Mouse (Mus musculus): ENCODE results near the gene Mdm1. TPM values are rescaled to one million over a fixed set of nuclear protein-coding genes. Genes with fewer than 3 reads are reported as not detected.

Mdm1 gene
- polyA plus RNA-seq, 1 experiment from 2014 or later = 38.9 TPM

- ATAC-seq (ENCODE audit: low FRiP score, low read depth) = no peak
- Histone ChIP-seq H3K4me2 (replicated peaks) (no peak overlapping the region), H3K9me3 (no peaks in the 10 kb centered on the region), H3K27ac (no peak overlapping the region), H3K36me3 (no peaks in the 10 kb centered on the region), H3K27me3 (peaks cover 14% of the 10 kb centered on the region), H3K9ac (no peak overlapping the region), H3K4me3 (no peak overlapping the region), H3K4me1 (peaks cover 15% of the 10 kb centered on the region)
- WGBS = 82% methylated on average over 25 of the region's 25 CpGs
These were observed 15.7 kb upstream of the Mdm1 start for GRCm38 (mm10) chr10:118125776-118126445.

GRCm38 (mm10) chr10:118129001-118129682, 12.5 kb upstream of the Mdm1 start:
- no peak overlapping the region for H3K4me2 ChIP-seq (replicated peaks)
- no peaks in the 10 kb centered on the region for H3K4me1 ChIP-seq
- H3K9ac ChIP-seq = 0 out of 2 replicates have a peak overlapping the region, but pooled peaks have one; percentile 25
- no peak overlapping the region for H3K4me3 ChIP-seq
- no peak for ATAC-seq (ENCODE audit: low FRiP score, low read depth)
- no peak overlapping the region for H3K27ac ChIP-seq
- peaks cover 14% of the 10 kb centered on the region for H3K27me3 ChIP-seq
- WGBS = 52% methylated on average over 20 of the region's 20 CpGs
- H3K9me3 ChIP-seq = no peaks in the 10 kb centered on the region
- no peaks in the 10 kb centered on the region for H3K36me3 ChIP-seq

- no peak for ATAC-seq (ENCODE audit: low FRiP score, low read depth)
- 57% methylated on average over 2 of the region's 2 CpGs for WGBS
These were observed 11.6 kb upstream of the Mdm1 start for GRCm38 (mm10) chr10:118130016-118130415.

GRCm38 (mm10) chr10:118132993-118133392, 8.6 kb upstream of the Mdm1 start:
- Histone ChIP-seq H3K36me3 (no peaks in the 10 kb centered on the region), H3K9ac (no peak overlapping the region), H3K27me3 (peaks cover 19% of the 10 kb centered on the region), H3K9me3 (no peaks in the 10 kb centered on the region), H3K4me2 (replicated peaks) (peak overlapping the region; percentile 39), H3K4me3 (peak overlapping the region; percentile 8; the same call in 1 of the 2 replicates), H3K4me1 (no peaks in the 10 kb centered on the region), H3K27ac (no peak overlapping the region)
- no peak for ATAC-seq (ENCODE audit: low FRiP score, low read depth)
- WGBS = 59% methylated on average over 6 of the region's 6 CpGs

More at GRCm38 (mm10) chr10:118130016-118130415, 11.6 kb upstream of the Mdm1 start:
- Histone ChIP-seq H3K4me2 (replicated peaks) (no peak overlapping the region), H3K27me3 (peaks cover 14% of the 10 kb centered on the region), H3K36me3 (no peaks in the 10 kb centered on the region), H3K27ac (no peak overlapping the region), H3K9me3 (no peaks in the 10 kb centered on the region), H3K9ac (no peak overlapping the region), H3K4me1 (no peaks in the 10 kb centered on the region), H3K4me3 (no peak overlapping the region)

DNA sequence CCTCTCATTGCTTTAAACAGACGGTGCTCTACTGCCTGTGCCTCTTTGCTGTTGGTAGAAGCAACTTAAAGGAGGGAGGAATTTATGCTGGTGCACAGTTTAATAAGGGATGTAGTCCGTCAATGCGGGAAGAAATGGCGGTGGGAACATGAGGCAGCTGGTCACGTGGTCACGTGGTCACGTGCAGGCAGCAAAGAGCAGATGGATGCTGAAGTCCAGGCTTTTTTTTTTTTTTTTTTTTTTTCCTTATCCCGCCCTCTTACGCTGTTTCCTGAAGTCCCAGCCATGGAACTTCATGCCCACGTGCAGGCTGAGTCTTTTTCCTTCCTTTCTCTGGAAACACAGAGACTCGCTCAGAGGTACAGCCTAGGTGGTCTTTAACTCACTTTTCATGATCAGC, 3.1 kb upstream of the Mdm1 start:
- Histone ChIP-seq H3K27me3 (0 out of 2 replicates have a peak, but pooled peaks cover 4% of the 10 kb centered on the region), H3K9ac (no peak overlapping the region), H3K4me2 (replicated peaks) (no peak overlapping the region), H3K4me1 (peaks cover 12% of the 10 kb centered on the region), H3K36me3 (no peaks in the 10 kb centered on the region), H3K9me3 (no peaks in the 10 kb centered on the region), H3K27ac (no peak overlapping the region), H3K4me3 (no peak overlapping the region)
- no peak for ATAC-seq (ENCODE audit: low FRiP score, low read depth)
- 88% methylated on average over 11 of the region's 11 CpGs for WGBS

DNA sequence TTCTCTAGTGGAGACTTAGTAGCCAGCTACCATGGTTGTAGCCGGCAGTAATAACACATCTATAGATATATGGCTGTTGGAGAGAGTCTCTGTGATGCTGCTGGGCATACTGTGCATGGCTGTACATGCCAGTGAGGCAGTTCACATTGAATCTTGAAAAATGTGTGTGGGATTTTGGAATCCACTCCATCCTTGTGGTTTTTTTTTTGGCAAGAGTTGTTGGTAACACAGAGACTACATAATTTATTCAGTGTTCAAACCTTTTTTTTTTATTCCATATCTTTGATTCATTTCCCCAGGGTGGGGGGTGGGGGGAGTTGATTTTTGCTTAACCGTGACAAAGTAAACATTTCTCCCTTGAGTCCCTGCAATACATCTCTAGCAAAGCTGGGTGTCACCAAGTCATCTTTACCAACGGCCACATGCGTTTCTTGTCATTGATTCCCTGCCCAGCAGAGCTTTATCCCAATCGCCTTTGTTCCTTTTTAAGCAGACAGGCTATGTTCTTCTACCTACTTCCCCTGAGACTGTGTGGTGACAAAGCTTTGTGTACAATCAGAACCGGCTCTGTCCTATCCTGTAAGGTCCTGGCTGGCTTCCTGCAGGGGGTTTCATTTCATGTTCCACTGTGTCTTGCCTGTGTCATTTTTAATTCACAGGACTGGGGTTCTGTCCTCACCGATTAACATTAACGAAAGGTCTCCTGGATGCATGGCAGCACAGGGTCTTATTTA, 1.6 kb upstream of the Mdm1 start:
- H3K9ac ChIP-seq = no peak overlapping the region; the same call in 1 of the 2 replicates
- H3K36me3 ChIP-seq = no peaks in the 10 kb centered on the region; the same call in 1 of the 2 replicates
- no peak for ATAC-seq (ENCODE audit: low FRiP score, low read depth)
- H3K27ac ChIP-seq = no peak overlapping the region
- no peaks in the 10 kb centered on the region for H3K9me3 ChIP-seq
- H3K4me1 ChIP-seq = peaks cover 14% of the 10 kb centered on the region
- H3K4me3 ChIP-seq = no peak overlapping the region
- H3K4me2 ChIP-seq (replicated peaks) = no peak overlapping the region
- 0 out of 2 replicates have a peak, but pooled peaks cover 4% of the 10 kb centered on the region for H3K27me3 ChIP-seq
- WGBS = 94% methylated on average over 8 of the region's 8 CpGs

GRCm38 (mm10) chr10:118141884-118142801, 532 bp downstream of the Mdm1 start:
- H3K9me3 ChIP-seq = no peaks in the 10 kb centered on the region
- peak overlapping the region; percentile 79 for H3K9ac ChIP-seq
- 2% methylated on average over 41 of the region's 53 CpGs for WGBS
- peaks cover 11% of the 10 kb centered on the region for H3K36me3 ChIP-seq
- peak overlapping the region; percentile 87 for H3K4me3 ChIP-seq
- no peak overlapping the region for H3K27ac ChIP-seq
- peak; percentile 80 for ATAC-seq (ENCODE audit: low FRiP score, low read depth)
- H3K4me1 ChIP-seq = peaks cover 14% of the 10 kb centered on the region
- peak overlapping the region; percentile 77 for H3K4me2 ChIP-seq (replicated peaks)
- H3K27me3 ChIP-seq = no peaks in the 10 kb centered on the region

GRCm38 (mm10) chr10:118149381-118149780, 7.8 kb downstream of the Mdm1 start:
- H3K9ac ChIP-seq = no peak overlapping the region
- H3K36me3 ChIP-seq = peaks cover 57% of the 10 kb centered on the region
- H3K4me3 ChIP-seq = no peak overlapping the region
- no peaks in the 10 kb centered on the region for H3K9me3 ChIP-seq
- H3K4me1 ChIP-seq = no peaks in the 10 kb centered on the region
- H3K27me3 ChIP-seq = no peaks in the 10 kb centered on the region
- H3K4me2 ChIP-seq (replicated peaks) = no peak overlapping the region
- WGBS = 79% methylated on average over 5 of the region's 5 CpGs
- no peak overlapping the region; the same call in 1 of the 2 replicates for H3K27ac ChIP-seq
- ATAC-seq (ENCODE audit: low FRiP score, low read depth) = no peak

- no peak for ATAC-seq (ENCODE audit: low FRiP score, low read depth)
- 86% methylated on average over 9 of the region's 9 CpGs for WGBS
- H3K27me3 ChIP-seq = no peaks in the 10 kb centered on the region
- H3K27ac ChIP-seq = no peak overlapping the region
- H3K4me2 ChIP-seq (replicated peaks) = no peak overlapping the region
- H3K4me3 ChIP-seq = no peak overlapping the region
- H3K9me3 ChIP-seq = no peaks in the 10 kb centered on the region
- no peak overlapping the region for H3K9ac ChIP-seq
- no peaks in the 10 kb centered on the region for H3K4me1 ChIP-seq
- H3K36me3 ChIP-seq = peaks cover 66% of the 10 kb centered on the region
These were observed 9.3 kb downstream of the Mdm1 start for GRCm38 (mm10) chr10:118150866-118151265.

GRCm38 (mm10) chr10:118155932-118156331, 14.3 kb downstream of the Mdm1 start:
- Histone ChIP-seq H3K4me3 (no peak overlapping the region), H3K9ac (no peak overlapping the region), H3K27me3 (no peaks in the 10 kb centered on the region), H3K36me3 (peaks cover 68% of the 10 kb centered on the region), H3K4me1 (no peaks in the 10 kb centered on the region), H3K27ac (no peak overlapping the region), H3K4me2 (replicated peaks) (no peak overlapping the region), H3K9me3 (no peaks in the 10 kb centered on the region)
- no peak for ATAC-seq (ENCODE audit: low FRiP score, low read depth)

GRCm38 (mm10) chr10:118161131-118161530, 19.5 kb downstream of the Mdm1 start:
- Histone ChIP-seq H3K9me3 (no peaks in the 10 kb centered on the region), H3K4me2 (replicated peaks) (no peak overlapping the region)

More at GRCm38 (mm10) chr10:118161131-118161530, 19.5 kb downstream of the Mdm1 start:
- no peak for ATAC-seq (ENCODE audit: low FRiP score, low read depth)
- Histone ChIP-seq H3K36me3 (peaks cover 79% of the 10 kb centered on the region), H3K27me3 (no peaks in the 10 kb centered on the region), H3K9ac (no peak overlapping the region), H3K4me1 (no peaks in the 10 kb centered on the region), H3K27ac (no peak overlapping the region), H3K4me3 (no peak overlapping the region)
- 91% methylated on average over 2 of the region's 2 CpGs for WGBS

All from limb, embryonic 13.5 days (tissue).